Mouse (Mus musculus): ENCODE measurements around the gene Polk. TPM values are rescaled to one million over a fixed set of nuclear protein-coding genes. Genes with fewer than 3 reads are reported as not detected.

The Polk gene
- polyA plus RNA-seq, 1 experiment from 2014 or later, result 6.7 TPM

DNA sequence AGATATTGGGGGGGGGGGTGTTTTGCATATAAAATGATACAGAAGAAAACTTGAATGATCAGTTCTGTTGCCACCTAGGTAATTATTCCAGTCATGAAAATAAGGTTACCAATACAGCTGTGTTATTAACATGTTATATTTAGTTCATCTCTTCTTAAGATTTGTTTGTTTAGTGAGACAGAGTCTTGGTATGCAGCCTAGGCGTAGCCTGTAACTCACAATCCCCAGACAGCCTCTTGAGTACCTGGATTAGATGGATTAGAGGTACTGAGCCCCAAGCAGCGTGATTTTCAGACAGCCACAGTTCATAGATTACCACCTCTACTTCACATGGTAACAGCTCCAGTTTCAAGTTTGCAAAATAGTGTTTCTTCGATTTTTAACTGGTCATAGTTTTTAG, 4.3 kb downstream of the Polk start:
- Histone ChIP-seq H3K27ac (replicated peaks; ENCODE audit: low read depth, low read length) (no peak overlapping the region), H3K4me3 (replicated peaks; ENCODE audit: low read depth, low read length) (no peak overlapping the region), H3K4me2 (ENCODE audit: low read length) (no peak overlapping the region), H3K9me3 (ENCODE audit: control insufficient read depth, low read length) (no peaks in the 10 kb centered on the region), H3K9ac (replicated peaks; ENCODE audit: low read length) (no peak overlapping the region), H3K4me1 (ENCODE audit: control insufficient read depth, insufficient read depth, low read length) (0 out of 2 replicates have a peak, but pooled peaks cover 3% of the 10 kb centered on the region), H3K27me3 (ENCODE audit: control insufficient read depth, insufficient read depth, low read length) (no peaks in the 10 kb centered on the region), H3K36me3 (ENCODE audit: control insufficient read depth, insufficient read depth, low read length) (no peaks in the 10 kb centered on the region)
- 80% methylated on average over 3 of the region's 3 CpGs for WGBS
- DNase-seq, result no peak
- ATAC-seq (ENCODE audit: low FRiP score, low TSS enrichment), result no peak

DNA sequence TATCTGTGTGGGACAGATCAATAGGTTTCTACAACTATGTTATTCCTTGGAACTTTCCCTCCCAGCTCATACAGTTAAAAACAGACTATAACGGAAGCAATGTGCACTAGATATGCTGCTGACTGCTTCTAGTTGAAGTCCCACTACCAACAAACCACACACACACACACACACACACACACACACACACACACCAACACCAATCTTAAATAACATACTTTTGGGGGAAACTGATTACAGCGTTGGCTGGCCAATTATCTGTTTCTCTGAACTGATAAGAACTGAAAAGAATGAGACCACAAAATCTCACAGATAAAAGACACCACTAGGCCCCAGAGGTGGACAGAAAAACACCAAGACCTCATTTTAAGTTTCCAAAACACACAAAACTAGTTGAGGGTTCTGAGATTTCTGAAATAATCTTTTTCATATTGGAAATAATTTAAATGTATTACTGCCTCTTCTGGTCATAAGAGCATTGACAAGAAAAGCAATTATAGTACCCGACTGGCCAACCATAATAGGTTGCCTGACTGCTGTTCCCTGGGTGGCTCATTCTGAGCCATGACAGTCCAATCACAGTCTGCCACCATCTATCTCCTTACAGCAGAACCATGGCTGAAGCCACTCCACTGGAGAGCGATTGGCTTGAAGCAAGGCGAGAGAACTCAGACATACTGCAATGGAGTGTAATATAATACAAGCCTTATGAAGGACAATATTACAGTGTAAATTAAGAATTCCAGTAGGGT, 5.4 kb downstream of the Polk start:
- H3K9ac ChIP-seq (replicated peaks; ENCODE audit: low read length), result no peak overlapping the region
- H3K36me3 ChIP-seq (ENCODE audit: control insufficient read depth, insufficient read depth, low read length), result no peaks in the 10 kb centered on the region
- WGBS, result 88% methylated on average over 5 of the region's 5 CpGs
- H3K9me3 ChIP-seq (ENCODE audit: control insufficient read depth, low read length), result no peaks in the 10 kb centered on the region
- DNase-seq (no peak), ATAC-seq (ENCODE audit: low FRiP score, low TSS enrichment) (no peak)
- no peak overlapping the region for H3K4me2 ChIP-seq (ENCODE audit: low read length)
- no peak overlapping the region for H3K27ac ChIP-seq (replicated peaks; ENCODE audit: low read depth, low read length)
- no peak overlapping the region for H3K4me3 ChIP-seq (replicated peaks; ENCODE audit: low read depth, low read length)
- H3K27me3 ChIP-seq (ENCODE audit: control insufficient read depth, insufficient read depth, low read length), result no peaks in the 10 kb centered on the region
- 0 out of 2 replicates have a peak, but pooled peaks cover 3% of the 10 kb centered on the region for H3K4me1 ChIP-seq (ENCODE audit: control insufficient read depth, insufficient read depth, low read length)

- no peak for ATAC-seq (ENCODE audit: low FRiP score, low TSS enrichment)
- no peak overlapping the region for H3K27ac ChIP-seq (replicated peaks; ENCODE audit: low read depth, low read length)
- H3K4me3 ChIP-seq (replicated peaks; ENCODE audit: low read depth, low read length), result no peak overlapping the region
- DNase-seq, result no peak
- 0 out of 2 replicates have a peak, but pooled peaks cover 5% of the 10 kb centered on the region for H3K9me3 ChIP-seq (ENCODE audit: control insufficient read depth, low read length)
- no peaks in the 10 kb centered on the region for H3K4me1 ChIP-seq (ENCODE audit: control insufficient read depth, insufficient read depth, low read length)
- H3K4me2 ChIP-seq (ENCODE audit: low read length), result no peak overlapping the region
- no peaks in the 10 kb centered on the region for H3K36me3 ChIP-seq (ENCODE audit: control insufficient read depth, insufficient read depth, low read length)
- no peaks in the 10 kb centered on the region for H3K27me3 ChIP-seq (ENCODE audit: control insufficient read depth, insufficient read depth, low read length)
- no peak overlapping the region for H3K9ac ChIP-seq (replicated peaks; ENCODE audit: low read length)
- 47% methylated on average over 2 of the region's 2 CpGs for WGBS
These were observed 8.6 kb downstream of the Polk start for GRCm38 (mm10) chr13:96533742-96534141.

- Histone ChIP-seq H3K27ac (replicated peaks; ENCODE audit: low read depth, low read length) (no peak overlapping the region), H3K9me3 (ENCODE audit: control insufficient read depth, low read length) (0 out of 2 replicates have a peak, but pooled peaks cover 5% of the 10 kb centered on the region), H3K27me3 (ENCODE audit: control insufficient read depth, insufficient read depth, low read length) (no peaks in the 10 kb centered on the region), H3K4me2 (ENCODE audit: low read length) (no peak overlapping the region), H3K4me1 (ENCODE audit: control insufficient read depth, insufficient read depth, low read length) (no peaks in the 10 kb centered on the region), H3K4me3 (replicated peaks; ENCODE audit: low read depth, low read length) (no peak overlapping the region), H3K9ac (replicated peaks; ENCODE audit: low read length) (no peak overlapping the region), H3K36me3 (ENCODE audit: control insufficient read depth, insufficient read depth, low read length) (no peaks in the 10 kb centered on the region)
- WGBS, result 85% methylated on average over 6 of the region's 6 CpGs
- no peak for ATAC-seq (ENCODE audit: low FRiP score, low TSS enrichment)
- no peak for DNase-seq
These were observed 10.2 kb downstream of the Polk start for GRCm38 (mm10) chr13:96532176-96532575.

DNA sequence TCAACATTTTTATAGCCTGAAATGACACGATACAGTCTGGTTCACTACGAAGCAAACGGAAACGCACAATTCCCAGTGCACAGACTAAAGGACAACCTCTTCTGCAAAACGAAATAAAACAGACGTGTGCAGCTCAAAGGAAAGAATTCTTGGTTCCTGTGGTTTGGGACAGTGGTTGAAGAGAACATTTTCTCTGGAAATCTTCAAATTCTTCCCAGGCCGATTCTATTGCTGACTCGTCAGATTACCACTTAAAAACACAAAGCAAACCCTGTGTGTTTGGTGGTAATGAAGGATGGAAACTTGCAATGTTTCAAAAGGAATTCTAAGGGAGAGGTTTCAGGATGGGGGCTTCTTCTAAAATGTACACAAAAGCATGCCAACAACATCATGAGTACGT, 12.3 kb downstream of the Polk start:
- Histone ChIP-seq H3K27me3 (ENCODE audit: control insufficient read depth, insufficient read depth, low read length) (no peaks in the 10 kb centered on the region), H3K4me2 (ENCODE audit: low read length) (no peak overlapping the region), H3K4me3 (replicated peaks; ENCODE audit: low read depth, low read length) (no peak overlapping the region), H3K27ac (replicated peaks; ENCODE audit: low read depth, low read length) (no peak overlapping the region), H3K36me3 (ENCODE audit: control insufficient read depth, insufficient read depth, low read length) (no peaks in the 10 kb centered on the region), H3K9ac (replicated peaks; ENCODE audit: low read length) (no peak overlapping the region), H3K4me1 (ENCODE audit: control insufficient read depth, insufficient read depth, low read length) (no peaks in the 10 kb centered on the region), H3K9me3 (ENCODE audit: control insufficient read depth, low read length) (0 out of 2 replicates have a peak, but pooled peaks cover 5% of the 10 kb centered on the region)
- ATAC-seq (ENCODE audit: low FRiP score, low TSS enrichment) (no peak), DNase-seq (no peak)
- WGBS, result 96% methylated on average over 9 of the region's 9 CpGs

DNA sequence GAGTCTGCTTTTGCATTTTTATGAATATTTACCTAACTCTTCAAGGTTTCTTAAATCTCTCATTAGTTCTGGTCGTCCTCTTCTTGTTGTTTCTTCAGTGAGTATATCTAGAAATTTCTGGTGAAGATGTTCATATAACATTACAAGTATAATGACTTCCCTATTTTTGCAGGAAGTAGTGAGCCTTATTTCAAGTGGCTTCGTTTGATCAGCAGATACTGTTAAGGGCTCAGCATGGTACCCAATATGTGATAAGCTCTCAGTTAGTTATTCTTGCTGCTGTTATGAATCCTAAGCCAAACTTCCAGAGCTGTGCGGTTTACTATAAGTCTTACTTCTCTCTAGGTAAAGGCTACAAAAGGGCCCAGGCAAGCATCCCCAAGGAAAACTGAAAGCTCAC, 12.8 kb downstream of the Polk start:
- no peak for DNase-seq
- H3K27me3 ChIP-seq (ENCODE audit: control insufficient read depth, insufficient read depth, low read length), result no peaks in the 10 kb centered on the region
- H3K4me2 ChIP-seq (ENCODE audit: low read length), result no peak overlapping the region
- no peak overlapping the region for H3K4me3 ChIP-seq (replicated peaks; ENCODE audit: low read depth, low read length)
- H3K9ac ChIP-seq (replicated peaks; ENCODE audit: low read length), result no peak overlapping the region
- H3K27ac ChIP-seq (replicated peaks; ENCODE audit: low read depth, low read length), result no peak overlapping the region
- H3K4me1 ChIP-seq (ENCODE audit: control insufficient read depth, insufficient read depth, low read length), result no peaks in the 10 kb centered on the region
- 93% methylated on average over 3 of the region's 3 CpGs for WGBS
- no peaks in the 10 kb centered on the region for H3K36me3 ChIP-seq (ENCODE audit: control insufficient read depth, insufficient read depth, low read length)
- no peak for ATAC-seq (ENCODE audit: low FRiP score, low TSS enrichment)
- H3K9me3 ChIP-seq (ENCODE audit: control insufficient read depth, low read length), result 0 out of 2 replicates have a peak, but pooled peaks cover 5% of the 10 kb centered on the region

- Histone ChIP-seq H3K9ac (replicated peaks; ENCODE audit: low read length) (no peak overlapping the region), H3K36me3 (ENCODE audit: control insufficient read depth, insufficient read depth, low read length) (no peaks in the 10 kb centered on the region), H3K9me3 (ENCODE audit: control insufficient read depth, low read length) (0 out of 2 replicates have a peak, but pooled peaks cover 5% of the 10 kb centered on the region), H3K27ac (replicated peaks; ENCODE audit: low read depth, low read length) (no peak overlapping the region), H3K4me2 (ENCODE audit: low read length) (no peak overlapping the region), H3K4me3 (replicated peaks; ENCODE audit: low read depth, low read length) (no peak overlapping the region), H3K27me3 (ENCODE audit: control insufficient read depth, insufficient read depth, low read length) (no peaks in the 10 kb centered on the region), H3K4me1 (ENCODE audit: control insufficient read depth, insufficient read depth, low read length) (no peaks in the 10 kb centered on the region)
- no peak for ATAC-seq (ENCODE audit: low FRiP score, low TSS enrichment)
- WGBS, result 95% methylated on average over 3 of the region's 3 CpGs
- DNase-seq, result no peak
These were observed 13.6 kb downstream of the Polk start for GRCm38 (mm10) chr13:96528776-96529175.

DNA sequence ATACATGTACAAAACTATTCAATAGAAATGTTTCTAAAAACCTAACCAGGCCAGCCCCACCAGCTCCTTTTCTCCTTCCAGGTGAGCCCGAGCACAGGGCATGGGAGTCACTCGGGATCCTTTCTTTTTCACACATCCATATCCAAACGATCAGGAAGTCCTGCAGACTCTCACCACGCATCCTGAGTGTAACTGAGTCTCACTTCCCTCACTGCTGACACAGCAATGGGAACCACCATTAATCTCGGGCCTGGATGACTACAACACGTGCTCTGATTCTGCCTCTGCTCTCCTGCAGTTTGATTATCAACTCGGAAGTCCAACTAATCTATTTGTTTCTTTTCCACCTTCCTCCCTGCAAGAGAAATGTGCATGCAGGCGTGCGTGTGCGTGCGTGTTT, 14.5 kb downstream of the Polk start:
- Histone ChIP-seq H3K9ac (replicated peaks; ENCODE audit: low read length) (no peak overlapping the region), H3K36me3 (ENCODE audit: control insufficient read depth, insufficient read depth, low read length) (no peaks in the 10 kb centered on the region), H3K4me3 (replicated peaks; ENCODE audit: low read depth, low read length) (no peak overlapping the region), H3K4me1 (ENCODE audit: control insufficient read depth, insufficient read depth, low read length) (no peaks in the 10 kb centered on the region), H3K9me3 (ENCODE audit: control insufficient read depth, low read length) (0 out of 2 replicates have a peak, but pooled peaks cover 5% of the 10 kb centered on the region), H3K27me3 (ENCODE audit: control insufficient read depth, insufficient read depth, low read length) (no peaks in the 10 kb centered on the region), H3K4me2 (ENCODE audit: low read length) (no peak overlapping the region), H3K27ac (replicated peaks; ENCODE audit: low read depth, low read length) (no peak overlapping the region)
- WGBS, result 93% methylated on average over 11 of the region's 11 CpGs
- ATAC-seq (ENCODE audit: low FRiP score, low TSS enrichment) (no peak), DNase-seq (no peak)

- Histone ChIP-seq H3K9ac (replicated peaks; ENCODE audit: low read length) (no peak overlapping the region), H3K36me3 (ENCODE audit: control insufficient read depth, insufficient read depth, low read length) (no peaks in the 10 kb centered on the region), H3K27me3 (ENCODE audit: control insufficient read depth, insufficient read depth, low read length) (no peaks in the 10 kb centered on the region), H3K27ac (replicated peaks; ENCODE audit: low read depth, low read length) (no peak overlapping the region), H3K4me3 (replicated peaks; ENCODE audit: low read depth, low read length) (no peak overlapping the region), H3K9me3 (ENCODE audit: control insufficient read depth, low read length) (0 out of 2 replicates have a peak, but pooled peaks cover 5% of the 10 kb centered on the region), H3K4me1 (ENCODE audit: control insufficient read depth, insufficient read depth, low read length) (no peaks in the 10 kb centered on the region), H3K4me2 (ENCODE audit: low read length) (no peak overlapping the region)
- no peak for ATAC-seq (ENCODE audit: low FRiP score, low TSS enrichment)
- 93% methylated on average over 3 of the region's 3 CpGs for WGBS
- DNase-seq, result no peak
These were observed 15.4 kb downstream of the Polk start for GRCm38 (mm10) chr13:96527022-96527421.
